Mouse (Mus musculus): ENCODE data around the gene Lrtm1.

- TF ChIP-seq HCFC1 (IDR thresholded peaks at IDR 0.05; ENCODE audit: borderline replicate concordance, insufficient read depth, low read length) (no peak), ZC3H11A (IDR thresholded peaks at IDR 0.05; ENCODE audit: borderline replicate concordance, low read depth, low read length) (no peak), MAFK (IDR thresholded peaks at IDR 0.05; ENCODE audit: insufficient read depth, low read depth, low read length) (no peak)
Measured at GRCm38 (mm10) chr14:29080630-29081029, 62.6 kb downstream of the Lrtm1 start.
